Mouse (Mus musculus): ENCODE results near the gene Kbtbd13.
A peak's percentile ranks its signal among the peaks of the same experiment; 100 is the strongest.

The Kbtbd13 gene

GRCm38 (mm10) chr9:65391613-65391964, at the start of gene Kbtbd13:
Gene Kbtbd13, minus strand, starts transcription at chr9:65391652.
- DNase-seq, result no peak

GRCm38 (mm10) chr9:65435671-65436301, 44.3 kb upstream of the Kbtbd13 start, which contains the start of gene Mtfmt:
Gene Mtfmt, plus strand, starts transcription at chr9:65435782.
- DNase-seq, result peak; percentile 89

- DNase-seq, result no peak
Observed at GRCm38 (mm10) chr9:65435211-65435610, 43.8 kb upstream of the Kbtbd13 start.

GRCm38 (mm10) chr9:65434140-65434539, 42.7 kb upstream of the Kbtbd13 start:
- DNase-seq, result no peak

- DNase-seq, result peak; percentile 83
Observed at GRCm38 (mm10) chr9:65432236-65432635, 40.8 kb upstream of the Kbtbd13 start.

- no peak for DNase-seq
Observed at GRCm38 (mm10) chr9:65430921-65431320, 39.5 kb upstream of the Kbtbd13 start.

GRCm38 (mm10) chr9:65430401-65430800, 38.9 kb upstream of the Kbtbd13 start:
- DNase-seq, result no peak

GRCm38 (mm10) chr9:65428003-65428402, 36.6 kb upstream of the Kbtbd13 start:
- no peak for DNase-seq

- no peak for DNase-seq
Observed at GRCm38 (mm10) chr9:65427511-65427910, 36.1 kb upstream of the Kbtbd13 start.

GRCm38 (mm10) chr9:65424393-65424792, 32.9 kb upstream of the Kbtbd13 start:
- DNase-seq, result no peak

- DNase-seq, result no peak
Observed at GRCm38 (mm10) chr9:65422760-65423501, 31.5 kb upstream of the Kbtbd13 start, which contains the start of gene Slc51b. Gene Slc51b, minus strand, starts transcription at chr9:65422955.

GRCm38 (mm10) chr9:65419633-65420032, 28.2 kb upstream of the Kbtbd13 start:
- no peak for DNase-seq

- DNase-seq, result no peak
Observed at GRCm38 (mm10) chr9:65417738-65418137, 26.3 kb upstream of the Kbtbd13 start.

- DNase-seq, result no peak
Observed at GRCm38 (mm10) chr9:65411326-65411725, 19.9 kb upstream of the Kbtbd13 start.

GRCm38 (mm10) chr9:65410378-65410777, 18.9 kb upstream of the Kbtbd13 start:
- no peak for DNase-seq

GRCm38 (mm10) chr9:65408871-65409295, 17.4 kb upstream of the Kbtbd13 start:
- DNase-seq, result no peak

- no peak for DNase-seq
Observed at GRCm38 (mm10) chr9:65407861-65408260, 16.4 kb upstream of the Kbtbd13 start.

- no peak for DNase-seq
Observed at GRCm38 (mm10) chr9:65407327-65407726, 15.9 kb upstream of the Kbtbd13 start.

GRCm38 (mm10) chr9:65405184-65405449, 13.7 kb upstream of the Kbtbd13 start:
- DNase-seq, result no peak

- peak; percentile 58 for DNase-seq
Observed at GRCm38 (mm10) chr9:65404331-65405183, 13.1 kb upstream of the Kbtbd13 start.

GRCm38 (mm10) chr9:65399934-65400333, 8.5 kb upstream of the Kbtbd13 start:
- no peak for DNase-seq

GRCm38 (mm10) chr9:65398279-65398678, 6.8 kb upstream of the Kbtbd13 start, which contains the start of gene Rasl12:
Gene Rasl12, plus strand, starts transcription at chr9:65398506.
- peak; percentile 26 for DNase-seq

GRCm38 (mm10) chr9:65394360-65394759, 2.9 kb upstream of the Kbtbd13 start:
- no peak for DNase-seq

- no peak for DNase-seq
Observed at GRCm38 (mm10) chr9:65393606-65394005, 2.2 kb upstream of the Kbtbd13 start.
